Mouse (Mus musculus): ENCODE measurements around the gene Cntnap5b. TPM values are rescaled to one million over a fixed set of nuclear protein-coding genes. Genes with fewer than 3 reads are reported as not detected.
A peak's percentile ranks its signal among the peaks of the same experiment; 100 is the strongest.

Gene Cntnap5b
- 3.2 and 3.4 TPM in 2 replicates for polyA plus RNA-seq (2015; fragmentation: Nextera tagmentation; extraction: Ambion mirVana)

DNA sequence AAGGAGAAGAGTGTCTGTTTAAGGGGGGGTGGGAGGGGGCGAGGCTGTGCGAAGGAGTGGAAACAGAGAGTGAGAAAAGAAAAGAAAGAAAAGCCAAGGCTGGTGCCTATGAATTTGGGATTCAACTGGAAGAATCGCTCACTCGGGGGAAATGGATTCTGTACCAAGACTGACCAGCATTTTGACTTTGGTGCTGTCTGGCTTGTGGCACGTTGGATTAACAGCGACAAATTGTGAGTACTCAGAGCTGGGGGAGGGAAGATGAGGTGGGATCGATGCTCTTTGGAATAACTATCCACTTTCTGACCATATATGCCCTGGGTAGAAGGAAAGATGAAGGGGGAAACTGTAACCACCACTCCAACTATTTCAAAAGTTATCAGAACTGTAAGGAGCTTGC, at the start of gene Cntnap5b:
Gene Cntnap5b (plus strand): TSS at position 152 of the 400 bp plus-strand sequence.
- ATAC-seq (ENCODE audit: low FRiP score, low read depth) = no peak; the same call in 1 of the 2 replicates
- peak within 1 kb of the TSS; percentile 40 for H3K9ac ChIP-seq
- H3K4me1 ChIP-seq (replicated peaks) = 0 out of 2 replicates have a peak, but pooled peaks cover 8% of the 10 kb centered on the region
- 26% methylated on average over 7 of the region's 7 CpGs for WGBS
- H3K9me3 ChIP-seq = no peaks in the 10 kb centered on the region
- H3K27ac ChIP-seq (replicated peaks) = no peak within 1 kb of the TSS; the same call in 1 of the 2 replicates
- H3K36me3 ChIP-seq = no peaks in the 10 kb centered on the region
- peak within 1 kb of the TSS; percentile 61 for H3K4me2 ChIP-seq
- no peaks in the 10 kb centered on the region for H3K27me3 ChIP-seq
- H3K4me3 ChIP-seq = peak within 1 kb of the TSS; percentile 40

GRCm38 (mm10) chr1:99759996-99760395, 12.6 kb upstream of the Cntnap5b start:
- H3K27me3 ChIP-seq = no peaks in the 10 kb centered on the region
- no peak overlapping the region for H3K4me2 ChIP-seq
- WGBS = 92% methylated on average over 1 of the region's 1 CpGs
- H3K9me3 ChIP-seq = no peaks in the 10 kb centered on the region
- no peaks in the 10 kb centered on the region for H3K4me1 ChIP-seq (replicated peaks)
- H3K36me3 ChIP-seq = no peaks in the 10 kb centered on the region
- no peak overlapping the region for H3K9ac ChIP-seq
- ATAC-seq (ENCODE audit: low FRiP score, low read depth) = no peak
- no peak overlapping the region for H3K4me3 ChIP-seq
- H3K27ac ChIP-seq (replicated peaks) = no peak overlapping the region

- Histone ChIP-seq H3K4me3 (peak overlapping the region; percentile 40), H3K4me2 (peak overlapping the region; percentile 61), H3K27me3 (no peaks in the 10 kb centered on the region), H3K27ac (replicated peaks) (no peak overlapping the region), H3K4me1 (replicated peaks) (0 out of 2 replicates have a peak, but pooled peaks cover 8% of the 10 kb centered on the region), H3K9me3 (no peaks in the 10 kb centered on the region), H3K9ac (peak overlapping the region; percentile 40), H3K36me3 (no peaks in the 10 kb centered on the region)
- ATAC-seq (ENCODE audit: low FRiP score, low read depth) = peak; percentile 91
- WGBS = under 1% methylated on average over 19 of the region's 19 CpGs
Measured at GRCm38 (mm10) chr1:99772183-99772582, 382 bp upstream of the Cntnap5b start.

DNA sequence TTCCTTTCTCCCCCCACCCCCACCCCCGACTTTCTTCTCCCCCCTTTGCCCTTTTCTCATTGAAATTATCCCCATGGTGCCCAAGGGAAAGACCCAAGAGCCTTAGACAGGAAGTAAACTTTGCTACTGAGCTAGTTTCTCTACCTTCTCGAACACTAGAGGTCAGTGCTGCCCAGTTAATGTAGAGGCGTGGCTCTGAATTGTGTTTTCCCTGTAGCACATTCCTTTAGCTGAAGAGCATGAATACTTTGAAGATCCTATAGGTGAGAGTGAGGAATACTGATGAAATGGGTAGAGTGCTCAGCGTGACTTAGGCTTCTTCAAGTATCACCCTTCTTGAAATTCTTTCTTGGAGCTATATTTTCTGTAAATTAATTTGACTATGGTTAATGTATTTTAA, 1.6 kb downstream of the Cntnap5b start:
- Histone ChIP-seq H3K4me3 (peak overlapping the region; percentile 40), H3K27ac (replicated peaks) (no peak overlapping the region), H3K4me2 (peak overlapping the region; percentile 61), H3K9me3 (no peaks in the 10 kb centered on the region), H3K4me1 (replicated peaks) (0 out of 2 replicates have a peak, but pooled peaks cover 8% of the 10 kb centered on the region), H3K36me3 (no peaks in the 10 kb centered on the region), H3K9ac (no peak overlapping the region), H3K27me3 (no peaks in the 10 kb centered on the region)
- no peak for ATAC-seq (ENCODE audit: low FRiP score, low read depth)
- WGBS = 6% methylated on average over 4 of the region's 4 CpGs

GRCm38 (mm10) chr1:99813334-99814110, 41.0 kb downstream of the Cntnap5b start:
- no peaks in the 10 kb centered on the region for H3K9me3 ChIP-seq
- H3K27ac ChIP-seq (replicated peaks) = no peak overlapping the region
- no peak overlapping the region for H3K4me2 ChIP-seq
- no peak overlapping the region for H3K4me3 ChIP-seq
- H3K36me3 ChIP-seq = no peaks in the 10 kb centered on the region
- no peak overlapping the region for H3K9ac ChIP-seq
- 0 out of 2 replicates have a peak, but pooled peaks have one; percentile 42 for ATAC-seq (ENCODE audit: low FRiP score, low read depth)
- H3K27me3 ChIP-seq = no peaks in the 10 kb centered on the region
- no peaks in the 10 kb centered on the region for H3K4me1 ChIP-seq (replicated peaks)
- WGBS = 74% methylated on average over 6 of the region's 6 CpGs

DNA sequence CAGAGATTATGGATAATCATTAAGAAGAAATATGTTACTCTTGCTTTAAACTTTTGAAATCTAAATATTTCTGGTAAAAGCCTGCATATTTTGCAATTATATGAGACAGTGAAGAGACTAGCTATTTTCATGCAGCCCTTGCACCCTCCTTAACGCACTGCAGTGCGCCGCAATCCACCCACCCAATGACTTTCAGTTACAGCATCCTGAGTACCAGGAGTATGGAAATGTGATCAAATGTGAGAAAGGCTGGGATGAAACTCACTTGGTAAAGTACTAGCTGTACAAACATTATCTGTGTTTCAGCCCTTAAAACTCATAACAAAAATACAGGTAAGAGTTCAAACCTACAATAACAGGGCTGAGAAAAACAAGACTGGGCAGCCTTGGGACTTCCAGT, 99.8 kb downstream of the Cntnap5b start:
- Histone ChIP-seq H3K27ac (replicated peaks) (no peak overlapping the region), H3K9me3 (no peaks in the 10 kb centered on the region), H3K4me3 (no peak overlapping the region), H3K27me3 (no peaks in the 10 kb centered on the region), H3K4me2 (no peak overlapping the region), H3K4me1 (replicated peaks) (no peaks in the 10 kb centered on the region), H3K36me3 (no peaks in the 10 kb centered on the region), H3K9ac (no peak overlapping the region)
- WGBS = 96% methylated on average over 3 of the region's 3 CpGs
- no peak for ATAC-seq (ENCODE audit: low FRiP score, low read depth)

- 58% methylated on average over 2 of the region's 2 CpGs for WGBS
- no peak for ATAC-seq (ENCODE audit: low FRiP score, low read depth)
- no peaks in the 10 kb centered on the region for H3K4me1 ChIP-seq (replicated peaks)
Measured at GRCm38 (mm10) chr1:99907774-99908173, 135.2 kb downstream of the Cntnap5b start.

GRCm38 (mm10) chr1:99943515-99943914, 170.9 kb downstream of the Cntnap5b start:
- Histone ChIP-seq H3K9me3 (no peaks in the 10 kb centered on the region), H3K9ac (no peak overlapping the region), H3K4me3 (no peak overlapping the region), H3K4me1 (replicated peaks) (no peaks in the 10 kb centered on the region), H3K27ac (replicated peaks) (no peak overlapping the region), H3K27me3 (no peaks in the 10 kb centered on the region), H3K4me2 (no peak overlapping the region), H3K36me3 (no peaks in the 10 kb centered on the region)
- ATAC-seq (ENCODE audit: low FRiP score, low read depth) = no peak

More at GRCm38 (mm10) chr1:99907774-99908173, 135.2 kb downstream of the Cntnap5b start:
- Histone ChIP-seq H3K36me3 (no peaks in the 10 kb centered on the region), H3K4me2 (no peak overlapping the region), H3K9me3 (no peaks in the 10 kb centered on the region), H3K27me3 (no peaks in the 10 kb centered on the region), H3K4me3 (no peak overlapping the region), H3K9ac (no peak overlapping the region), H3K27ac (replicated peaks) (no peak overlapping the region)

DNA sequence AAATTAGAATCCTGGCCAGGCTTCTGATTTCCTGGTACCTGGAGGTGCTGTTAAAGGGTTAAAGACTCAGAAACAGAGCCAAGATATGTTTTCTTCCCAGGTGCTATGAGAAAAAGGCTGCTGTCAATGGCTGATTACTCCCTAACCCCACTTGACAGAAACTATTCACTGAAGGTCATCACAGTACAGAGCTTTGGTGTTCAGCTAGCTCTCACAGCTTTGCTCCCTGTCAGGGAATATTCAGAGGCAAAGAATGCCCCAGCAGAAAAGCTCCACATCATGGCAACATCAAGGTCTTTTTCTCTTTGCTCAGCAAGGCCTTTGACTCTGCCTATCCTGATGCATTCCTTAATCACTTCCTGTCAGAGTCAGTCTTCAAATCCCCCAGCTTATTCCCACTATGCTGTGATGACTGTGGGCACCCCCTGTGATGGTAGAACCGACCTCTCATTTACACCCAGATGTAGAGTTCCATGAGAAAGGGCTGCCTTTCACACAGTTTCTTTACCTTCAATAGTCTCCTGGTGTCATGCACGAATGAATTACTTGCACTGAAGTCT, 186.9 kb downstream of the Cntnap5b start:
- ATAC-seq (ENCODE audit: low FRiP score, low read depth) = no peak
- H3K4me1 ChIP-seq (replicated peaks) = no peaks in the 10 kb centered on the region
- H3K4me3 ChIP-seq = no peak overlapping the region
- no peak overlapping the region for H3K9ac ChIP-seq
- no peak overlapping the region for H3K4me2 ChIP-seq
- H3K36me3 ChIP-seq = no peaks in the 10 kb centered on the region
- WGBS = 21% methylated on average over 2 of the region's 2 CpGs
- H3K27me3 ChIP-seq = no peaks in the 10 kb centered on the region
- H3K9me3 ChIP-seq = no peaks in the 10 kb centered on the region
- no peak overlapping the region for H3K27ac ChIP-seq (replicated peaks)

DNA sequence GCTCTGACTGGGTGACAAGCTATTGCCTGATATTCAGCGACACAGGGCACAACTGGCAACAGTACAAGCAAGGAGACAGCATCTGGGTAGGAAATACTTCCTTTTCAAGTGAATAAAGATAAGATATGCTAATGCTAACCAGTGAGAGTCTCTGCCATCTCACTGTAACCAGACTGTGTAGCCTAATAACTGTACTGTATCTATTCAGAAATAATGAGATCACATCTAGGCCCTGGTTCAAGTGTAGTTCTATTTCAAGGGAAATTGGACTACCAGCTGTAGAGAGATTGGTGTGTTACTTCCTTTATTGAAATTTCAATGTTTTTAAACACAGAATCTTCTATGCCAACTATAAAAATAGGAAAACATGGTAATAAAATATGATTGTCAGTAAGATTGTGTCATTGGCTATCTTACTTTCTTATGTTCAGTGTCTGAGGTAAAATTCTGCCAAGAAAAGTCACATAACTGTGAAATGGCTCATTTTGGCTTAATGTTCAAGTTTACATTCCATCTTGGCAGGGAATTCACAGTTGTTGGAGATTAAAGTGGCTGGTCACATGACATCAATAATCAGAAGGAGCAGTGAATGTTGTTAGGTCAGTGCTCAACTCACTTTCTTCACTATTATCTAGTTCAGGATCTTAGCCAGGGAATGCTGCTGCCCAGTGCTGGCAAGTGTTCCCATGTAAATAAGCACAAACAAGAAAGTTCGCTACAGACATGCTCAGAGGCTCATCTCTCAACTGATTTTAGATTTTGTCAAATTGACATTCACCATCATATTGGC, 194.9 kb downstream of the Cntnap5b start:
- Histone ChIP-seq H3K4me2 (no peak overlapping the region), H3K9ac (no peak overlapping the region), H3K4me1 (replicated peaks) (0 out of 2 replicates have a peak, but pooled peaks cover 5% of the 10 kb centered on the region), H3K27ac (replicated peaks) (no peak overlapping the region), H3K36me3 (no peaks in the 10 kb centered on the region), H3K4me3 (no peak overlapping the region), H3K9me3 (no peaks in the 10 kb centered on the region), H3K27me3 (no peaks in the 10 kb centered on the region)
- ATAC-seq (ENCODE audit: low FRiP score, low read depth) = no peak
- 90% methylated on average over 2 of the region's 2 CpGs for WGBS

- H3K4me2 ChIP-seq = no peak overlapping the region
- peak; percentile 56; the same call in 1 of the 2 replicates for ATAC-seq (ENCODE audit: low FRiP score, low read depth)
Measured at GRCm38 (mm10) chr1:99970184-99971086, 197.9 kb downstream of the Cntnap5b start.

More at GRCm38 (mm10) chr1:99970184-99971086, 197.9 kb downstream of the Cntnap5b start:
- 0 out of 2 replicates have a peak, but pooled peaks cover 5% of the 10 kb centered on the region for H3K4me1 ChIP-seq (replicated peaks)
- H3K27ac ChIP-seq (replicated peaks) = no peak overlapping the region
- H3K4me3 ChIP-seq = no peak overlapping the region
- WGBS = 17% methylated on average over 4 of the region's 4 CpGs
- H3K36me3 ChIP-seq = no peaks in the 10 kb centered on the region
- no peaks in the 10 kb centered on the region for H3K9me3 ChIP-seq
- H3K9ac ChIP-seq = no peak overlapping the region
- no peaks in the 10 kb centered on the region for H3K27me3 ChIP-seq

All from hindbrain, embryonic 15.5 days (tissue).